Mouse (Mus musculus) induced T-regulatory cell, adult 2 months (primary cell): ENCODE results near the gene Lhx8.

Experiments used
- DNase-seq: peaks from one replicate; pipeline ENCODE4 v3.0.0-alpha.2; 2012; ENCODE audit warnings: low read depth

The Lhx8 gene

DNA sequence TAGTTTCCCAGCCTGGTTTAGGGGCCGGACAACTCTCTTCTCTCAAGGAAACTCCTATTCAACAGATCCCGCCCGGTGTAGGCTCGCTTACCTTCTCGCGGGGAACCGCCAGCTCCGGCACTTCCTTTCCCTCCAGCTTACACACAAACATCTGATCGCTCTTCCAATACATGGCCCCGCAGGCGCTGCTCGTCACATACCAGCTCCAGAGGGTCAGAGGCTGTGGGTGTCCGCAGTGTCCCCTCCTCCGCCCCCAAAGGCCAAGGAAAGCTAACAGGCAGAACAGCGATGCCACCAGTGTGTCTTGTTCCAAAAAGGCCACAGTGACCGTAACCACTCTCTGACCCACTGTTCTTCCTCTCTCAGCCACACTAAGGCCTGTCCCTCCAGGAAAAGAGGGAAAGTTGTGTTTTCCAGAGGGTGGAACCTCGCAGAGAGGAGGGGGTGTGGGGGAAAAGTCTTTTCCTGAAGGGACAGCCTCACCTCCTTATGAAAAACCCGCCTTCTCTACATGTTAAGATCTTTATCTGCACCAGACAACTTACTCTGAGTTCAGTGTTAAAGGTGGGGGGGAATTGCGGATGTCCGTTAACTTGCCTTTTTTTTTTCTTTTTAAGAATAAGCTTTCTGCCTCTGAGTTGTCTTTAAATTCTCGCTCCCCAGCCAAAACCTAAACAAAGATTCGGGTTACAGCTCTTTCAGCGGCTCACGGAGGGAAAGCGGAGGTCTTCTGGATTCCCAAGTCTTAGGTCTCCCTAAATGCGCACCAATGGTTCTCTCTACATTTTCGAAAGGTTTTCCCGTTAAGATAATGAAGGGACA is at the start of gene Lhx8:
Gene Lhx8, minus strand, starts transcription at position 479 of the 822 bp plus-strand sequence.
- DNase-seq: peak; percentile 14

DNA sequence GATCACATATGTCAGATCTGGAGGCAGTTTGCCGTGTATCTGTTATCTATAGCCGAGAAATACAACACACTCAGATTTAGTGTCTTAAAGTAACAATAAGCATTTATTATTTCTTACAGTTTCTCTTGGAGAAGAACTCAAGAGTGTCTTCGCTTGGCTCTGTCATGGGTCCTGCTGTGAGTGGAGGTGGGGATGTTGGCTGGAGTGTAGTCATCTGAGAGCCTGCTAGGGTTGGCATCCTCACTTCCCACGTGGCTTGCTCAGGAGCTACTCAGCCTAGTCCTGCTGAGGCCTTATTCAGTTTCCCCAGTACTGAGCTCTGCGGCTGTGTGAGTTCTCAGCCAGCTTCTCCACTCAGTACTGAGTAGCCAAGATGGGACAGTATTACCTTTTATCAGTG is 43.1 kb upstream of the Lhx8 start:
- no peak for DNase-seq

DNA sequence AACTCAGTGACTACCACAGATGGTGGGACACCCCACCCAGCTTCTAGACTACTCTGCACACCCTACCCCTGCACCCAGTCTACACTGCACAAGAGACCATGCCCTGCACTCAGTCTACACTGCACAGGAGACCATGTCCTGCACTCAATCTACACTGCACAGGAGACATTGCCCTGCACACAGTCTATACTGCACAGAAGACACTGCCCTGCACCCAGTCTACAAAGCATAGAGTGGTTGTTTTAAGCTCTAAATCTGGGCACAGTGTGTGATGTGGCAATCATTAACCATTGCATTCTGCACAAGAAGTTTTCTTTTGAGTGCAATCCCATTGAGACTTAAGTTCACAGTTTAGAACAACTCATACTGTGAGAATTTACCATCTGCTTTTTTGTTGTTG is 42.2 kb upstream of the Lhx8 start:
- no peak for DNase-seq

GRCm38 (mm10) chr3:154367327-154367726 is 36.9 kb upstream of the Lhx8 start:
- no peak for DNase-seq

DNA sequence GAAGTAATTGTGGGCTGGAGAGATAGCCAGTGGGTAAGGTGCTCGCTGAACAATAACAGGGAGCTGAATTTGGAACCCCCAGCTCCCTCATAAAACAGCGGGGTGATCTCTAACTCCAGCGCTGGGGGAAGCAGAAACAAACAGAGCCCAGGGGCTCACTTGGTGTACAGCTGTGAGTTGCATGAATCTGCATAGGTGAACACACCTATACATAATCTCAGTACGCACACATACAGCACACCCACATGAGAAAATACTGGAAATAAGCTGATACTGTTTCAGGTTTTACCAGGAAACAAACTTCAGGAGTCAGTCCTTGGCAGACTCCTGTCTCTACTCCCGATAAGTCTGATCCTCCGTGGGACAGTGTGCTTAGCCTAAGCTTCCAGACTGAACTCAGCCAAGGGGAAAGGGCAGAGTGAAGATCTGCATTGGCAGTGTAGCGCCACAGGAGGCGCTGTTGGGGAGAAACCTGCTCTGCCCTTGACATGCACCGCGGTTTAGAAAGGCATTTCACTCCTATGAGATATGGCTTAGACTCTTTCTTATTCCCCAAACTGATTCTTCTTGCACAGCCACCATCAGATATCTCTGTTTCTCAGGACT is 34.2 kb upstream of the Lhx8 start:
- DNase-seq: no peak

GRCm38 (mm10) chr3:154363507-154363906 is 33.0 kb upstream of the Lhx8 start:
- DNase-seq: no peak

DNA sequence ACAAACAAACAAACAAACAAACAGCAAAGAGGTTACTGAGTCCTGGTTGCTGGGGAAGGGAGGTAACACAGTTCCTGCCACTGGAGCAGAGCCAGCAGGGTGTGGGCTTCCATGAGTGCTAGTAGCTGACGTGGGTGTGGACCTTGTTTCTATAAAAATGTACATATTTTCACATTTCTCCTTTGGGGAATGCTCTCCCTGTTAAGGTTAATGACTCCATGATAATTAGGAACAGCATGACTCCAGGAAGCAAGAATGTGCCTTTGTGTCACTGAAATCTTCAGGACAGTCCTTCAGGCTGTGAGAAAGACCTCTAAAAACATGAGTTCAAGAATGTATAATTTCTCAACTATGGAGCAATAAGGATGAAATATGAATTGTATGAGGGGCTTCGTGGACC is 28.8 kb upstream of the Lhx8 start:
- DNase-seq: no peak

- DNase-seq: no peak
Measured at GRCm38 (mm10) chr3:154340294-154340914, 9.9 kb upstream of the Lhx8 start.

DNA sequence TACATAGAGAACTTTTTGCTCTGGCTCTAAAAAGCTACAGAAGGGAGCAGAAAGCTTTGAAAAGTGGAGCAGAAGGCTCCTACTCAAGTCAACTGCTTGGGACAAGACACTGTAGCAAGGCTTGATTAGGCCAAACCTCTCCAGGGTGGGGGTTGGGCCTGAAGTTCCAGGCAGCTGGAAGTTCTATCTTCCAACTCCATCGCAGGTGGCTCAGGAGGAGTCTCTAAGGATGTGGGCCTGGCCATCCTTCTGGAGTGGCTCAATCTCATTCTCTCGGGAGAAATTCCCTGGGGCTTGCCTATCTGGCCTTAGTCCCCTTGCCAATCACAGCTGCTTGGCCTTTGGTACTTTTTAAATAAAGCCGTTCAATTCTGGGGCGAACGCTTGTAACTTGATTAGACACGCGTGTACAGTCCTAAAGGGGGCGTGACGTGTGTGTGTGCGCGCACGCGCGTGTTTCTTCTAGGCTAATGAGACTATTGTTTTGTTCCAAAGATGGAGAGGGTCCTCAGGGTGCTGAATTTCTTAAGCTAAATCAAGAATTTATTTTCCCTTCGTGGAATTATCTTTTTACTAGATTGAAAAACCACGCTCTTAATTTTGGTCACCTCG is 9.3 kb upstream of the Lhx8 start:
- DNase-seq: no peak

DNA sequence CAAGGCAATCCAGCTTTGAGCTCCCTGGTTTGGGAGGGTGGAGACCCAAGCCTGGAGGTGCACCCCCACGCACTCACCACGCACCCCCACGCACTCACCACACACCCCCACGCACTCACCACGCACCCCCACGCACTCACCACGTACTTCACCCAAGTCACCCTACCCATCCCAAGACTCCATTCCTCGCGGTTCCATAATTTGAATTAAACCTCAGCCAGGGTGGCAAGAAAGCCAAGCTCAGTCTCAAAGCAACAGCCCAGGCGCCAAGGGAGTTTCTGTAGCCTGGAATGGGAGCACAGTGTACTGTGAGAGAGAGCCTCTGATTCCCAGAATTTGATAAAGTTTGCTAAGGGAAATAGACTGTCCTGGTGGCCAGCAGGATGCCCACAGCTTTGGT is 4.3 kb upstream of the Lhx8 start:
- no peak for DNase-seq

GRCm38 (mm10) chr3:154333401-154333999 is 3.0 kb upstream of the Lhx8 start:
- DNase-seq: no peak

DNA sequence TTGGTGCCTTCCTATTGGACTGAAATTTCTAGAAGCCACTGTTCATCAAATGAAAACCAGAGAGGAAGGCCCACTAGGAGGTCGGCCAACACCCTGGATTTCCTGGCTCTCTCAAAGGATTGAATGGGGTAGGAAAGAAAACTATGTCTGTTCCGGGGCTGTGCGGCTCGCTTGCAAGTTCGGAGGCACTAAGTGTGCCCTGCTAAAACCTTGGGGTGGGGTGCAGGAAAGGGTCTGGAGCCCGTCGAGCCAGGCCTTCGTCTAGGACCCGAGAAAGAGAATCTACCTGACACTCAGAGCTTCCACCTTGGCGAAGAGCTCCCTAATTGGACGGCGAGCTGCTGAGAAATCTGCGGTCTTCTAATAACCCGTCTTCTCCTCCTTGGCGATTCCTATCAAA is 2.5 kb upstream of the Lhx8 start:
- no peak for DNase-seq

DNA sequence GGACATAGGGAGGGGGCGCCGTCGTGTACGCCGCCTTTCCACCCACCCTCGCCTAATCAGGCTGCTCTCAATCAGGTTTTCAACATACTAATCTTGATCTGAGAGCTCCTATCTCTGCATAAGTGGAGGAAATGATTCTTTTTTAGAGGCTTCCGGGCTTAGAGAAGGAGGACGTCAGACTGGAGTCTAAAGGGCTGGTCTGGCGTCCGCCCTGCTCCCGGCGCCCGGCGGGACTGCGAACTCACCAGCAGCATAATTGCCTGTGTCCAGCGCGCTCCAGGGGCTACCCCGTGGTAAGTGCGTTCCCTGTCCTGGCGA is 1.7 kb upstream of the Lhx8 start:
- DNase-seq: peak; percentile 9

DNA sequence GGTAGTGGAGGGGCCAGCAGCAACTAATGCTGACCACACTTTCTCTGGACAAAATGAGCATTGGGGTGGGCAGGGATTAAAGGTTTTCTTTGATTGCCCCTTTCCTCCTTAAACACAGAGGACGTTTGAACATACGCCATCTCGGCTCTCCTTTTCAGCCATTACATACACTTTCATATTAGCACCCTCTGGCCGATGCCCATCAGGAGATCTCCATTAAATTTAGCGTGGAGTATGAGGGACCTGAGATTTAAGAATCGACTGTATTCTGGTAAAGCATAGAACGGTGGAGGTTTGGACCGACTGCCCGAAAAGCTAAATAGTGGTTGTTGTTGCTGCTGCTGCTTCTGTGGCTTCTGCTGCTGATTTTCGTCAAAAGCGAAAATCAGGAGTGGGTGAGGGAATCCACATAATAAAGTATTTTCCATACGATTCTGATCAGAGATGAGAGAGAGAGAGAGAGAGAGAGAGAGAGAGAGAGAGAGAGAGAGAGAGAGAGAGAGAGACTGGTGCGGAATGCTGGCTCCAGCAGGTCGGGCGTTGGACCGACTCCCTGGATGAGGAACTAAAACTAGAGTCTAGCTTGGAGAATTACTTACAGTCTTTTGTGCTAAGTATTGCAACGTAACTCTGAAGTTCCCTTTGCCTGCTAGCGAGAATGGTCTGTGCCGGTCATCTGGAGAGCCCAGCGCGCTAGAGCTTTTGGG is 1.2 kb upstream of the Lhx8 start:
- DNase-seq: no peak

GRCm38 (mm10) chr3:154331003-154331340 is 513 bp upstream of the Lhx8 start:
- peak; percentile 8 for DNase-seq

GRCm38 (mm10) chr3:154329323-154330180 is 907 bp downstream of the Lhx8 start:
- peak; percentile 8 for DNase-seq

- DNase-seq: peak; percentile 15
Measured at GRCm38 (mm10) chr3:154328721-154329322, 1.6 kb downstream of the Lhx8 start.

DNA sequence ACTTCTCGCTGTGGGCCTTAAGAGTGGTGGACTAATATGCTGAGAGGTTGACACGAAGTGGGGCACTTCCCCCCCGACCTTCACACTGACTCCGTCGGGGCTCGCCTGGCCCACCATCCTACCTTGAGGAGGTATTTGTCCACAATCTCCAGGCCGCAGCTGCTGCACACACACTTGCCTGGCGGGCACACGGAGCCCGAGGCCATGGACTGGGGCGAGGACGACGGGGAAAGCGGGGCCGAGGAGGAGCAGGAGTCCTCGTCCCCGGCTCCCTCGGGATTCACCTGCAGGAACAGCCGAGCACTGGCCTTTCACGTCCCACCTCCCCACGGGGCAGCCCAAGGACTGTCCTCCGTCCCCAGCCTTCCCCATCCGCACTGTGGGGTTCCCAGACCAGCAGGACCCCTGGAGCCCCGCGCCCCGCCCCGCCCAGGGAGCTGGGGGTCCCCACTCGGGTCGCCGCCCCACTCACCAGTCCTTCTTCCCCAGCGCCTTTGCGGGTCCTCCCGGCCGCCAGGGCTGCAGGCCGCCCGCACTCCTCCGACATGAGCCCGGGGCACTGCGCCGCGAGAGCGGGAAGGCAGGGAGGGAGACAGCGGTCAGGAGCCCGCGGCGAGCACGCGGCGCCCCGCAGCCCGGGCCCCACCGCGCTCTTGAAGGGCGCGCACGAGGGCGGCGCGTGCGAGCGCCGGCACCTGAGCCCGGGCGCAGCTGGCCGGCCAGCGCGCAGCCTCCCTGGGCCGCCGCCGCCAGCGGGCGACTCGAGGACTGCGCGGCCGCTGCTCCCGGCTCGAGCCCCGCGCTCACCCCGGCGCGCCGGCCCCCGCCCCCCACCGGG is 2.4 kb downstream of the Lhx8 start:
- DNase-seq: no peak

GRCm38 (mm10) chr3:154327110-154327882 is 3.2 kb downstream of the Lhx8 start:
- no peak for DNase-seq
